Mouse (Mus musculus) hematopoietic stem cell, adult 5-6 weeks (primary cell): ENCODE measurements around the gene 4933402D24Rik. TPM values are rescaled to one million over a fixed set of nuclear protein-coding genes. Genes with fewer than 3 reads are reported as not detected.

Experiments used
- total RNA-seq: library from RNA; stranded (forward); fragments of 172-1452, 232-1000 nt; gene quantifications from 2 replicates; pipeline ENCODE4 v1.2.3, GENCODE M21; 2017

4933402D24Rik gene
- total RNA-seq, 1 experiment from 2014 or later: not detected

Other genes starting within 250 kb of the 4933402D24Rik start
- not detected in 2 replicates for gene Gm39653, start 153.3 kb downstream of the 4933402D24Rik start, total RNA-seq
- gene Dytn, start 82.3 kb downstream of the 4933402D24Rik start, total RNA-seq: not detected in 2 replicates
- gene Mdh1b, start 38.9 kb downstream of the 4933402D24Rik start, total RNA-seq: not detected in 2 replicates
- gene Fastkd2, start 38.7 kb downstream of the 4933402D24Rik start, total RNA-seq: 28.6 and 32.8 TPM in 2 replicates